Mouse (Mus musculus) heart, adult 18-20 months (tissue): ENCODE measurements around the gene Myom3. TPM values are rescaled to one million over a fixed set of nuclear protein-coding genes. Genes with fewer than 3 reads are reported as not detected.

Experiments used
- DNase-seq, 2 experiments: peaks; one replicate each; pipeline ENCODE4 v3.0.0; 2021 to 2022; ENCODE audit warnings: mixed read lengths in 1 of 2
- total RNA-seq, 2 experiments: library from RNA; stranded (reverse); gene quantifications; 2 replicates each; pipeline ENCODE4 v1.2.3; 2021

Gene Myom3
- total RNA-seq, 2 experiments from 2014 or later: 0.62 to 1.1 TPM

DNA sequence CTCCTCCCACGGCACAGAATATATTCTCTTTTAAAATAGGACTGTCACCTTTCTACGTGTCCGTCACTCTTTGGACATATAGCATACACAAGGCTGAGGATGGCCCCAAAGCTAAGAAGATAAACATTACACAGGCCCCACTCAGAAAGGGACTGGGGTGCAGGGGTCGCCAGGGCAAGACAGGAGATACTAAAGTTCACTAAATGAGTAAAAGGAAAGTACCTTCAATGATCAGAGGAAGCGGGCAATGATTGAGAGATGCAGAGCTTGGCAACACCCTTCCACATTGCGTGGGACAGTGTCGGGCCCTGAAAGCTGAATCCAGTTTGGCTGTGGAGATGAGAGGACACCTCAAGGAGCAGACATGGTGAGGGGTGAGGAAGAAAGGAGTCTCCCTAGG lies 55.4 kb downstream of the Myom3 start:
- no peak for DNase-seq

DNA sequence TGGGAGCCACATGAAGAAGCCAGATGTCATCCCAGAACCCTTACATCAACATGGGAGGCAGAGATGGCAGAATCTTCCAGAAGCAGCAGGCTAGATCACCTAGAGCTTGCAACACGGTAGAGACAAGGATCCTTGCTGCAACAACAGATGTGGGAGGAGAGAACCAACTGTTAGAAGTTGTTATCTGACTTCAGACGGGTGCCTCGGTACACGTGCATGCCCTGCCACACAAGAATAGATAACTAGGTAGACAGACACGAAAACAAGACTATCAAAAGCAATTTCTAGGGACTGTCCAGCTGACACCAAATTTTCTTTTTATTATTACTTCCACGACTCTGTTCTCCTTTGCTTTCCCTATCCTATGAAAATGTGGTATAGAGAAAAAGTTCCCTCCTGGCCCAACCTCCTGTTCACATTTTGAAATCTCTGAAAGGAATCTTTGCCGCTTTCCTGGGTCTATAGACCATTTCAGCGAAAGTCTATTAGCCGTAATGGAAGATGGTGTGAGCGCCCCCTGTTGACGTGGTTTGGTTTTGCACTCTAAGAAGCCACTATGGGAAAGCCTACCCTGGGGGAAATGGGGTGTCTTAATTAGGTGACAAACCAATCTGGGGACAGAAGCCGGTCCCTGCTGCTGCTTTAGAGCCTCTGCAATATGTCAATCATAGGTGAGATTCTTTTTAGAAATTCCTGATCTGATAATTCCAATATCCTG lies 57.5 kb downstream of the Myom3 start:
- peak in 1 of 2 experiments; percentile 74 for DNase-seq

DNA sequence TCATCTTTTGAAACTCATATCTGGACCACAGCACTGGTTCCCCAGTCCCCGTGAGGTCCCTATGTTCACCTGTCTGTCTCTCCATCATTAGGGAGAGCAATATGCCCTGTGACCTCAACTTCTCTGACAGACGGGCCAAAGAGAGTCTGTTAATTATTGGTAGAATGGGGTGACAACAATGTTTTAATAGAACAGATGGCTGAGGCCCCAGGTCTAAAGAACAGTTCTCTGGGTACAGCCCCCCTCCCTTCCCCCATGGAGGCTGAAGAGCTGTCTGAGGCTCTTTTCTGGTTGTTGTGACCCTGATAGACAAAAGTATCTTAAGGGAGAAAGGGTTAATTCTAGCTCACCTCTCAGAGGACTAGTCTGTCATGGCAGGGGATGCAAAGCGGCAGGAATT lies 58.9 kb downstream of the Myom3 start:
- DNase-seq: no peak

DNA sequence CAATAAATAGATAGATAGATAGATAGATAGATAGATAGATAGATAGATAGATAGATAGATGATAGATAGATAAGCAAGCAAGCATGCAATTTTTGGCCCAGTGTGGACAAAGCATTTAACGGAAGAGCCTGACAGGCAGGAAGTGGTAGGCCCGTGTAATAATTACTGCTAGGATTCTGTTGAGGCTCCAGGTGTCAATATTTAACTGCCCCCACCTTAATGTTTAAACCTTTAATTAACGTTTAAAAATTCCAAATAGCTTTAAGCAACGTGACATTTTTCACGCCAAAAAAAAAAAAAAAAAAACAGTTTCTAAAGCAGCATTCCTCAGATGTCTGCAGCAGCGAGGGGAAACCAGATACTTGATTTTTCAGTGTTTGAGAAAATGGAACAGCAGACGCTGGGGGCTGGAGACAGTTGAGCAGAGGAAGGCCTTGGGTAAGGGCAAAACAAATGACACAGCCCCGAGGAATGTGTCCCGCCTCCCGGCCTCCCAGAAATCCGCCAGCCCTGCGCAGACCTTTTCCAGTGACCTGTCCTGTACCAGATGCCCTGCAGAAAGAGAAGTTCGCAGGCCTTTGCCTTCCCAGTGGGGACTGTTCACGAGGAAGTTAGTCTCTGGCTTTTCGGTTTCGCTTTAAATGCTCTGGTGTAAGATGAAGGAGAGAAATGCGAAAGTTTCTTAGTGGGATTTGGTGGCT lies 60.5 kb downstream of the Myom3 start:
- peak; percentile 66 for DNase-seq

DNA sequence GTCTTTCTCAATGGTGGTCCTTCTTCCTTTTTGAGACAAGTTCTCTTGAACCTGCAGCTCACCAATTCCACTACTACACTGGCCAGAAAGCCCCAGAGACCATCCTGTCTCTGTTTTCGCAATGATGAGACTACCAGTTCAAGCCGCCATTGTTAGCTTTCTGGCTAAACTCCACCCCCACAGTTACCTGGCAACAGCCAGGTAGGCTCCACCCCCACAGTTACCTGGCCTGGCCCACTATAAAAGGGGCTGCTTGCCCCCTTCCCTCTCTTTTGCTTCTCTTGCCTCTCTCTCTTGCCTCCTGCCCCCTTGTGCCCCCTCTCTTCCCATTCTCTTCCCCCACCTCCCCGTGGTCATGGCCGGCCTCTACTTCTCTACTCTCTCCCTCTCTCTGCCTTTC lies 62.3 kb downstream of the Myom3 start:
- no peak for DNase-seq

DNA sequence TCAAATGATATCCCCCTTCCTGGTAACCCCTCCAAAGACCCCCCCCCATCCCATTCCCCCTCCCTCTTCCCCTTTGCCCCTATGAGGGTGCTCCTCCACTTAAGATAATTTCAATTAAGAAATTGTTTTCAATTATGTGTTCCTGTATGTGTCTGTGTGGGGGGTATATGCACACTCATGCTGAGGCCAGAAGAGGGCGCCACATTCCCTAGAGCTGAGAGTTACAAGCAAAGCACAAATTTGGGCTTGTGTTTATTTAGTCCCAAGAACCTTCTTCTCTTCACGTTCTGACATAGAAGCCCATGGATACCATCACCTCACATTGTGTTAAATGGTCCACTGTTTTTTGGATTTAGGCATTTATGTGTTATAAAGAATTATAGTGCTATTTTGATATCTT lies 63.8 kb downstream of the Myom3 start:
- DNase-seq: no peak

DNA sequence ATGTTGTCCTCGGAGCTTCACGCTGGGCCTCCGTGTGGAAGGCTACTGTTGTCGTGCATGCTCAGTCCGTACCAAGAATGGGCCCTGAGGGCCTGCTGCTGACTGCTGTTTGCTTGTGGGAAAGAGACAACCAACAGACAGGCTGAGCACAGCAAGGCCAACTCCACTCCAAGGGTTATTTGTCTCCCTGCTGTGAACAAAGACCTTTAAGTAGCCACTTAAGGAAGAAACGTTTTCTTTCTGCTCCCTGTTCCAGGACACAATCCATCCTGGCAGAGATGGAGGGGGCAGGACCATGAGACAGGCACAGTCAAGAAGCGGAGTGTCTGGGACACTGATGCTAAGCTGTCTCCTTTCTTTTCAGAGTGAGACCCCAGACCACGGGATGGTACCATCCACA lies 64.7 kb downstream of the Myom3 start:
- no peak for DNase-seq

DNA sequence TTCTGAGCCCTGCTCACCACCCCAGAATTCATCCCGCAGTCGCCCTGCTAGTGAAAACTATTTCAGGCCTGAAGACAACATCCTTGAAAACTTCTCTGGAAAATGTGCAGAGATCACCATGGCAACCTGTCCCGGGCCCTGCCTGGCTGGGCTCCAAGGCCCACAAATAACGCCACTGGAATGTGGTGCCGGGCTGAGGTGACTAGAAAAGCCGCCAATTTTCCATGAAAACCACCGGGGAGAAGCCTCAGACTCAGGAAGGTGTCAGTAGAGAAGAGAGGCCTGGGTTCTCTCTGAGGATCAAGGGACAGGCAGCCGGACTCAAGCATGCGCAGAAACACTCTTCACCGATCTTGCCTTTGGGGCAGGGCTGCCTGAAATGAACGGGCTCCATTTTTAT lies 69.0 kb downstream of the Myom3 start:
- DNase-seq: peak; percentile 84 to 87

DNA sequence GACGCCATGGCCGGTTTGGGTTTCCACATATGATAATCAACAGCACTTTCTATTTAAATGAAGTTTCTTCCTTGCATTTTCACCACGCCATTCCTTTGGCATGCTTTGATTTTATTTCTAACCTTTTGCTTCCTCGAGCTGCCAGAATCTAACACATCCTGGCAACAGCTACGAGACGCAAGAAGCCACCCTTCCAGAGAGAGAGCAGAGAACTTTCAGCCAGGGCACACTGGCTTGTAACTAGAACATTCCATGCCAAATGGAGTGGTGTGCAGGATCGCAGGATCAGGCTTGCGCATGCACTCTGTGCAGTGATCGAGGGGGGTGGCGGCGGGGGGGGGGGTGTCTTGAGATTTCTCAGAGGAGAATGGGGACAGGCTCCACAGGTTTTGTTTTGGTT lies 72.6 kb downstream of the Myom3 start:
- peak; percentile 55 to 77 for DNase-seq

DNA sequence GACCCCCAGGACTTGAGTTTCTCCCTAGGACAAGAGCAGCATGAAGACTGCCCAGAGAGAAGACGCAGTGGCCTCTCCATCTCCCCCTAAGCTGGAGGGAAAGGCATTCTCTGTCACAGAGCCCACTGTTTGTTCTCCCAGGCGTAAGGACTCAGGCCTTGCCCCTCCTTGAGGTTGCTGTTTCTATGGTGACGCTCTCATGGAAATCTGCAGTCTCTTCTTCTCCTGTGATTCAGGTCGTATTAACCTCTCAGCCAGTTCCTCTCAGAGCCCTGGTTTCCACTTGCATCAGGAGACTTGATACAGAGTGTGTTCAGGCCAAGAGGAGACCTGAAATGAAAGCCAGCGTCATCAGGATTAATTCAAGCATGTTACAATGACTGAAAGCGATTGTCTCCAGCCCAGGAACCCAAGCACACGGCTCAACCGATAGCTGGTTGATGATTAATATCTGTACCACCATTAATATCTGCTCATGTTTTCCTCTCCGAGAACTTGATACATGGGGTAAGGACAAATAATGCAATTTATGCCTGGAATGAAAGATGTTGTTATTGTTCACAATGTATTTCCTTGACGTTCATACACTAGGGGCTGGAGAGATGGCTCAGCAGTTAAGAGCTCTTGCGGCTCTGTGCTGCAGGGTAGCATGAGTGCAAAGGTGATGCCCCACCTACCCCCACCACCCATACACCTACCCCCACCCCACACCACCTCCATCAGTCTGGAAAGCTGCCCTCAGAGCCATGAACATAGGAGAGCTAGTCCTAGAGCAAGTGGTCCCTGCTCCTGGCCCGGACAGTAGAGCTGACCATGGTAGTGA lies 74.0 kb downstream of the Myom3 start:
- DNase-seq: no peak

DNA sequence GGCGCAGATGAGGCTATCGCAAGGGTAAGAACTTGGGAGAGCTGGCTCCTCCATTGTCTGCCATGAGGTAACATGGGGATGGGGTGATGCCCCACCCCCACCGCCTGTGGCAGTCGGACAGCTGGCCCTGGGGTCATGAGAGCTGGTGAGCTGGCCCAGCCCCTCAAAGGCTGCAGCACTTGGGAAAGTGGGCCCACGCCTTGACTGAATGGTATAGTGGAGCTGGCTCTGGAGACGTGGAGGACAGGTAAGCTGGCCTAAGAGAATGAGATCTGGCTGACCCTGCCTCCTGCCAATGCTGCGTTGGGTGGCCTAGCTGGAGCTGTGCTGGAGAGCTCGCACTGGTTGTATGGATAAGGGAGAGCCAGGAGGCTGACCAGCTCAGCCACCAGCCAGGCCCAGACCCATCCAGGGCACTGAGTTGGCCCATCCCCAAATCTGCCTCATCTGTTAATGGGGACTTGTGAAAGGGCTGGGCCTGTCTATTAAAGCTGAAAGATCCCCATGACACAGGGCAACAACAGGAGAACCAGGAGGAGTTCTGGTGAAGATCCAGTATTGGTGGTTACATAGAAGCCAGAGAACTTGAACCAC lies 74.7 kb downstream of the Myom3 start:
- DNase-seq: no peak

DNA sequence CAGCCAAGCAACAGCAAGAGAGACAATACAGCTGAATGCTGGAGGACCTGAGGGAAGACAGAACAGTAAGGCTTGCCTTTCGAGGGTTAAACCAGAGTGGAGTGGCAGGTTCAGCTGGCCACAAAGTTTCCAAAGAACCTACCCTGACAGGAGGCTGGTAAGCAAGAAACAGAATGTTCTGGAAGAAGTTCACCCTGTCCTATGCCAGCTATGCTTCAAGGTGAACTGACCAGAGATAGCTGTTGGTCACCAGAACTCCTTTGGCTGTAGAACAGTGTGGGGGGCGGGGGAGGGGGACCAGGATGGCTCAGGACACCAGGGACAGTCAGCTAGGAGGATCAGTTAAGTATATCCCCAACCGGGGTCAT lies 79.4 kb downstream of the Myom3 start:
- DNase-seq: peak; percentile 51 to 56

DNA sequence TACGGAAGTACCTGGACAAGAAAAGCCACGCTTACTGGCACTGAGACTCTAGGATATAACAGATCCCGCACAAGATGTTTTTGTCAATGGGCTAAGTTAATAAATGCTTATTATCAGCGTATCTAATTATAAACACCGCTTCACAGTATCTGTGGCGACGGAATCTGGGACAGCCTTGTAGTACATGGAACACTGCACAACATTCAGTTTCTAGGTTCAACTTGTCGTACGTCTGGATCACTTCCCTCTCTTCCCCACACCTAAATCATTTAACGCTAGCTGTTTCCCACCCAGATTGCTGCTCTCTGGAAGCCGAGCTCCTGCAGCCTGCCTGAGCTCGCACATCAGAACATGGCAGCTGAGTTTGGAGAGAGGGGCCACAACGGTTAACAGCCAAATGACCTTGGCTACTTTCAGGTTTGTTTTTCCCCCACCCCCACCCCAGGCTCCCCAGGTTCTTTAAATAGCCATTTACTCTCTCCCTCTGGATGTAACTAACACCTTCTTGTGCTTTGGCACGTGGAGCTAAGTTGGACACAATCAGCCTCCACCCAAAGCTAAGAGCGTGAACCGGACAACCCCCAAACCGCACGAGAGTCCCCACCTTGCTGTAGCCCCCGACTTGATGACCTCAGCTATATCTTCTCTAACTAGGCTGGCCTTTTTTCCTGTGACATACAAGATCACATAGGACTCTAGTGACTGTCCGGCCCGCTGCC lies 79.9 kb downstream of the Myom3 start:
- peak; percentile 58 to 59 for DNase-seq

DNA sequence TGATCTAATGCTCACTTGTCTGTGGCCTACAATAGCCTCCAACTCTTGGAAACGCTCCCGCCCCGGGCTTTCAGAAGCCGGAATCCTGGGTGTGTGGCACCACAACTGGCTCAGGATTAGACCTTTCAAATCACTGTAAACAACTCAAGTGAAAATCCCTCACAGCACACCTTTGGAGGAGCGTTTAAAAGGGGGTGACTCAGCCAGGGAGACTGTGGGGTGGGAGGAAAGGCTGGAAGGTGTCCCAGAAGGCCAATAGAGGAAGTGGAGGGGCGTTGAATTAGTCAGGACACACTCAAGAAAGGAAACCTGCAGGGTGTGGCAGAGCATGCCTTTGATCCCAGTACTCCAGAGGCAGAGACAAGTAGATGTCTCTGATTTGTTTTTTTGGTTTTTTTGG lies 84.9 kb downstream of the Myom3 start:
- no peak for DNase-seq

DNA sequence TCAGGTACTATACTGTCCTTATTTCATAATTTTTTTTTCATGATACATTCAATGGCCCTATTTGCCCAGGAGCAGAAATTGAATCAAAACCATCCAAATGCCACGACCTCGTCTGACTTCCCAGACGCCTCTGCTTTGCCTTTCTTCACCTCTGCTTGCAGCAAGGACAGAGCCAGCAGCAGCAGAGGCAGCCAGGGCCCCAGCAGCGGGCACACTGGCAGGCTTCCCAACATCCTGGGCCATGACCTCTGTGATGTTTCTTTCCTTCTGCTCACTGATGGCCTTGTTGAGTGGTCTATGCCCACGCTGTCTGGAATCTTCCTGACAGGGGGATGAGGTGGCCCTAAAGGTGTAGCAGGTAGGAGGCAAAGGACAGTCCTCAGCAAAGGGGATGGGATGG lies 88.1 kb downstream of the Myom3 start:
- DNase-seq: peak in 1 of 2 experiments; percentile 49

DNA sequence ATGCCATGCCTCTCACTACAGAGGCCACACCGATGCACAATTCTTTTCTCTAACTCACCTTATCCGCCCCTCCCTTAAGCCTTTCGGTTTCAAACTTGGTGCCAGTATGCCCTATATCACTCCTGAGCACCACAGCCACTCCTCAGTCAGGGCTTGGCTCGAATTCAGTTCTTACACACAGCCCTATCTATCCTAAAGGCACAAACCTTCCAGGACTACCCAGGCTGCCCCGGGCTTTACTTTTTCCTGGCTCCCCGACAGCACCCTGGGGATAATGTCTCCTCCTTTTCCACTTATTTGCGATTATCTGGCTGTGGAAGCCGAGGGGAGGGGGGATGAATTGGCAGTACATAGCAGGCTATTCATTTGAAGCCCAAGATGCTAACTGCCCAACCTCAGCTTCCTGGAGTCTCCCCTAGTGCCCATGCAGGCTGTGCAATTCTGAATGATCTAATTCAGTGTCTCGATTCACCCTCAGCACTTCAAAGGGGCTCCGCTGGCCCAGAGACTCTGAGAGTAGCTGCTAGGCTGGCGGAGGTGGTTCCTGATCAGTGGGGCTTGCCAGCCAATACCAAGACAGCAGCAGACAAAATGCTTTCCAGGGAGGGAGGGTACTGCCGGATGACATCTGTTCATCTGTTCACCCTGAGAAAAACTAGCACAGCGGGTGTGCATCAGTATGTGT lies 91.0 kb downstream of the Myom3 start:
- no peak for DNase-seq

DNA sequence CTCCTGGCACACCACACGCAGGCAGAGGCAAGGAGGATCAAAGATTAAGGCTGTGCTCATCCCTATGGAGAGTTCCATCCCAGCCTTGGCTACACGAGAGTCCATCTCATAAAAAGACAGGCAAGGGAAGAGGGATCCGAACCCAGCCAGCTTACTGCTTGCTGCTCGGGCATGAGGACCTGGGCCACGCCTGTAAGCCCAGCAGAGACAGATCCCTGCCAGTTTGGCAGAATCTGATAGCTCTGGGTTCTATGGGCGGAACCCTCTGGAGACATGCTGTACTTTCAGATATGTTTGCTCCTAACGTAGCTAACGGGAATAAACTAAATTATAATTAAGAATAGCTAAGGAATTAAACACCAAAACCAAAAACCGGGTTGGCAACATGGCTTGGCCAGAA lies 92.4 kb downstream of the Myom3 start:
- DNase-seq: no peak

DNA sequence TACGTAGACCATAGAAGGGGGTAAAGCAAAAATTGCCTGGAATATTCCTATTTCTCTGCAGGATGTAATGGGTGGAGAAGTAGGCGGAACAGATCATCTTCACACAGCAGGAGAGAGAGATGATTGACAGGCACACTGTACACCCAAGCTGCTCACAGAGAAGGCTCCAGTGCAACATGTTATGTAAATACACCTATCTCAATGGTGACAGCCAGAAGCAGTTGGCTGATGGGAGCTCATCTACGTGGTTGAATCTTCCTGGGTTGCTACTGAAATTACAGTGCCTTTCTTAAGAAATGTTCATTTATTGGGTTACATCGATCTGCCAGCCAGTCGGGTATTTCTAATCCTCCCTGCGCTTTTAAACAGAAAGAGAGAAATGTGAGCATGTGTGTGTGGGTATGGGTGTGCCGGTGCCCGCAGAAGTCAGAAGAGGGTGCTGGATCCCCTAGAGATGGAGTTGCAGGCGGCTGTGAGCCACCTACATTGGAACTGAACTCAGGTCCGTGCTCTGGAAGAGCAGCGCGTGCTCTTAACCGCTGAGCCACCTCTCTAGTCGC lies 94.6 kb downstream of the Myom3 start:
- DNase-seq: no peak

DNA sequence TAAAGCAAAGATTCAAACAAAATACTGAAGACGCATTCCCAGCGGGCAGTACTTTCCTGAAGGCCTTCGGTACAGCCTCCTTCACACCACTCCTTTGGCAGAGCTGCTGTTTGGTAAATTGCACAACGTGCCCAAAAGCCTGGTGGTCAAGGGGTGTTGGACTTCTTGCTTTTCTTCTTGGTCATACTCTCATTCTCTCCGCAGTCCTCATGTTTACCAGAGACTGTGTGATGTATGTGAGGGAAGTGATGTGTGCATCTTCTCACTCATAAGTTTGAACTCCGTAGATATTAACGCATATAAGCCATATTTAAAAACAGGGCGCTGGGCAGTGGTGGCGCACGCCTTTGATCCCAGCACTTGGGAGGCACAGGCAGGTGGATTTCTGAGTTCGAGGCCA lies 95.1 kb downstream of the Myom3 start:
- DNase-seq: no peak

DNA sequence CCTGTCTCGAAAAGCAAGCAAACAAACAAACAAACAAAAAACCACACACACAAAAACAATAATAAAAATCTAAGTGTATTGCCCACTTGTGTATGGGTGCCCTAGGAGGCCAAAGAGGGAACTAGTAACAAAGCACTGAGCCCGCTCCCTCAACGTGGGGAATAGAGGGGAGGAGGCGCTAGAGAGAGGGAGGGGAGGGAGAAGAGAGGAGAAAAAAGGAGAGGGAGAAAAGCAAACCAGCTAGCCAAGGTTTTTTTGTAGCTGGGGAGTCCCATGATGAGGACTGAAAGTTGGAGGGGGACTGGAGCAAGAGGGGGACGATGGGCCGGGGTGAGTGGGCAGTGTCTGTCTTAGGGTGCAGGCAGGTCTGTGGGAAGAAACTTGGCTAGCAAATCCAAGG lies 95.6 kb downstream of the Myom3 start:
- DNase-seq: peak in 1 of 2 experiments; percentile 27
